Mouse (Mus musculus): ENCODE data around the gene Cfap45.

DNA sequence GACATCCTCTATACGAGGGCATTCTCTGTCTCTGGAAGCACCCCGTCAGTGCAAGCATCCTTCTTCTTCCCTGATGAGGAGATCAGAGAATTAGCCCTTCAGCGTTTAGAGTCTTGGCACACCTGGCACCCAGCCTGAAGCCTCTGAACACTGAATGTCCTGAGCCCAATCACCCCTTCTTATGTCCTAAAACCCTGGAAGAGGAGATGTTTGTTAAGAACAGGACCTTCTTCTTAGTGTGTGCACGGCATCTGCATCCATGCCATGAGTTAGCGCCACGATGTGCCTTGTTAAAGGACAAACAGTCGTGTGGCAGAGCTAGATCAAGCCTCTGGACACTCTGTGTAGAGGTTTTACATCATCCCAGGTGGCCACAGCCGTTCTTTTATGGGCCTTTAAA is 61.8 kb downstream of the Cfap45 start:
- TF ChIP-seq CTCF (IDR thresholded peaks at IDR 0.05; ENCODE audit: low read depth) (no peak), EP300 (optimal IDR thresholded peaks at IDR 0.05) (no peak)

Data from stomach, postnatal 0 days (tissue).